Mouse (Mus musculus) kidney, postnatal 25 days (tissue): Measurements from ENCODE around the gene Rras.

Experiments
- DNase-seq, 2 experiments: peaks; one replicate each; pipeline ENCODE4 v3.0.0; 2021; ENCODE audit warnings: mixed read lengths in 2 of 2

Rras gene

DNA sequence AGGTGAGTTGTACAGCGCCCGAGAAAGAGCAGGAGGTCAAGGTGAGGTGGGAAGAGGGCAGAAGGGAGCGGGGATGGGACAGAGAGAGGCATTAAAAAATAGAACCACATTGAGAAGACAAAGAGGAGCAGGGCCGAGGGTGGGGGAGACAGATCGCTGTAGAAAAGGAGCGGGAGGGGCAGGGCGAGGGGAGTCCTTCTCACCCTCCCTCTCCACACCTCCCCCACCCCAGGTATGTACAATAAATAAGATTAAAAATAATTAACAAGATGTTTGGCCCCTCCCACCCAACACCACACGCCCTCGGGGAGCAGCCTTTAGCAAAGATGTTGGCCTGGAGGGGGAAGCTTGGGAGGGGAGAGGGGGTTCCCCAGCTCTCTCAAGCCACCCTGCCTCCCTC lies 10.0 kb downstream of the Rras start:
- no peak for DNase-seq

DNA sequence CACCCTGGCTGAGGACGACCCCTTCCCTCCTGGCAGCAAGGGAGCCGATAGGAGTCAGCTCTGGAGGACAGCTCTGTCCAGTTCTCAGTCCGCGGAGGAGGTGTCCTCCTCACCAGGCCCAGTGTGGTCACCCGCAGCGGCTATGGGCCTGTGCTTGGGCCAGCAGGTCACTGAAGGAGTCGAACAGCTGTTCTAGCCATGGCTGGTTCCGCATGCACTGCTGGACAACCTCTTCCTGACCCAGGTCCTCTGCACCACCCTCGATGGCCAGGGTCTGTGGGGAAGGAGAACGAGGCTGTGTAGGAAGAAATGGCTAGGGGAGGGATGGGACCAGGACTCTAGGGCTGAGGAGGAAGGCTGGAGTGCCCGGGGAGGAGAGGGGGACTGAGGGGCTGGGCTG lies 10.6 kb downstream of the Rras start:
- no peak for DNase-seq

DNA sequence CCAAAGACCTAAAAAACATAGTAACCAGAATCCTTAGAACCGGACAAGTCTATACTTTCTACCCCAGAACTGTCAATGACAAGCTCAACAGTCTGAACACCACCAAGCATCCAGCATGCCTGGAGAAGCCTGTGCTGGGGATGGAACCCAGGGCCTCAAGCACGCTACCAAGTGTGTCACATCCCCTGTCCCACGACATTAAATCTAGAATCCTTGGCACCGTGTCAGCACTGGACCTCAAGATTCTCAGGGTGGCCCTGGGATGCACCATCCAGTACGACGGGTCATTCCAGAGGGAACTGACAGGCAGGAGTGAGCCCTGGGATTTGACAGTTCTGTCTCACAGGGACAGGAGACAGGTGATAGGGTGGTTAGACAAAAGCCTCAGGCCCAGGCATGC lies 12.2 kb downstream of the Rras start:
- peak in 1 of 2 experiments; percentile 23 for DNase-seq

DNA sequence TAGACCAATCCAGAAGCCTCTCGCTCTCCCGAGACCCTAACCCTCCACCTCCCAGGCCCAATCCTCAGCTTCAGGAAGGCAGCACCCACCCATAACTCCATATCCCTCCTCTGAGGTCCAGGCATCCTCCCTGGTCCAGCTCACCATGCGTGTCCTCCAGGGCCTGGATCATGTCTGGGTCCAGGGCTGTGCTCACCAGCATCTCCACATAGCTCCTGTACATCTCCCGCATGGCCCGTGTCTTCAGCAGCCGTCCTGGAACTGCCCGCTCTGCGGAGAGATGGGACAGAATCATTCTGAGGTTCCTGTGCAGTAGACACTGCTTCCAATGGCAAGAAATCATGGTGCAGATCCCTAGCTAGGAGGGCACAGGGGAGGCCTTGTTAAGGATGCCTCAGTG lies 13.1 kb downstream of the Rras start:
- no peak for DNase-seq

DNA sequence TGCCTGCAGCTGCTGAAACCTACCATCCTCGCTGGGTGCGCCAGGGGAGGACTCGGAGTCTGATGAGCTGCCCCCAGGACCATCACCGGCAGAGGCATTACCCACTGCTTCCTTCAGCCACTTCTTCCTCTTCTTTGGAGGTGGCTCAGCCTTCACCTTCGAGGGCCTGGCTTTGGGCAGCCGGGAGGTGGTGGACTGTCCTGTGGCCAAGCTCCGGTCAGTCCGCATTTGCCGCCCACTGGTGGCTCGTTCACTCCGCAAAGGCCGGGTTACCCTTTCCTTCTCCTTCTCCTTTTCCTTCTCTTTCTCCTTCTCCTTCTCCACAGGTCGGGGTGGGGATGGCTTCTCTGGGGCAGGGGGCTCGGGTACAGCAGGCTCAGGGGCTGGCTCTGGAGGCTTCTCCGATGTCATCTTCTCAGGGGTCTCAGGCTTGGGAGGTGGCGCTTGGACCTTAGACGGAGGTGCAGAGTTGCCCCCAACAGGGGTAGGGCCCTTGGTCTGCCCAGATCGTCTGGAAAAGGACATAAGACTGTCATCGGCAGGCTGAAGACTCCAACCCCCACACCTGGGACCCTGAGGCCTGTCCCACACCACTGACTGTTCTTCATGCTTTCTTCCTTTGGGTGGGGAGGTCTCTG lies 16.1 kb downstream of the Rras start:
- no peak for DNase-seq

DNA sequence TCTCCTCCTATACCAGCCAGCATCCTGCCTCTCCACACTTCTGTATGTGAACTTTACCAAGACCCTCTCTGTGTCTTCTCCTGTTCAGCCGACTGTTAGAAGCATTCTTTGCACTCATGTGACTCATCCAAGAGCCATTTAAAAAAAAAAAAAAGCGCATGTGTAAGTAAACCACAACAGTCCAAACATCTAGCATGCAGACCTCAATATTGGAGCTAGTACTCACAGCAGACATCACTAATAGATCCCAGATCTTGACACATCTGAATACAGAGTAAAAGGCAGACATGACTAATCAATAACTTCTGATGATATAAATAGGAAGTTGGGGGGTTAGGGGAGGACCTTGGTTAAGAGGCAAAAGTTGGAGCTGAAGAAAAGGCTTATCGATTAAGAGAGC lies 17.9 kb downstream of the Rras start:
- no peak for DNase-seq

DNA sequence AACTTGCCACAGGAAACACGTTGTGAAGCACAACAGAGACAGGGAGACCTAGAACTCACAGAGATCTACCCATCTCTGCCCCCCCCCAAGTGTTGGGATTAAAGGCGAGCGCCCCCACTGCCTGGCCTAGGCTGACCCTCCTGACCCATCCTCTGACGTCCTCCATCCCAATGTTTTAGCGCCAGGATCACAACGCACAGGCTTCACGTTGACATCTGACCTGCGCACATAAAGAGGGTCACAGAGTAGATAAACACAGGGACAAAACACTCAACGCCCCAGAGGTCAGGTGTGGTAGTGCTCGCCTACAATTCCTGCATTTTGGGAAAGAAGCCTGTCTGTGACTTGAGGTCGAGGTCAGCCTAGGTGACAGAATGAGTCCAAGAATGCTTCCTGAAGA lies 18.9 kb downstream of the Rras start:
- DNase-seq = no peak

DNA sequence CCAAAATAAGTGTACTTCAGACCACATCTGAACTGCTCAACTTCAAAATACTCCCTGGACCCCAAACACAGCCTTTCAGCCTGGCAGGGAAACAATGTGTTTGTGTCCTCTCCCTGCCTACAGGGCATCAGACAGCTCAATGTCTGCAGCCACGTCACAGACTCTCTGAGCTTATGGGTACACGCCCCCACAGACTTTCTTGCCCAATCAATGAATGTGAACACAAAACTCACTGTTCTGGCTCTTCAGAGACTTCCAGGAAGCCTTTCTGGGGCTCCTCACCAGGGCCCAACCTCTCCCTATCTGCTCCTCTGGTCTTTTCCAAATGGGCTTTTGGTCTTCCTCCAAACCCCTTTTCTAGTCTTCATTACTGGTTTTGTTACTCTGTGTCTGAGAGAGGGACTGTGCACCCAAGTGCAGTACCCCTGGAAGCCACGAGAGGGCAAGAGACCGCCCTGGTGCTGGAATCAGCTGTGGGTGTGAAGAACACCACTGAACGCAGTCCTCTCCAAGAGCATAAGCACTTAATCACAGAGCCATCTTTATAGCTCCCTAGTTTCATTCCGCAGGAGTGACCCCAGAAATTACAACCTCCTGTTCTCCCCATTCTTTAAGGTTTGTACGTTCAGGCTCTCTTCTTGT lies 20.1 kb downstream of the Rras start:
- peak; percentile 69 to 72 for DNase-seq

DNA sequence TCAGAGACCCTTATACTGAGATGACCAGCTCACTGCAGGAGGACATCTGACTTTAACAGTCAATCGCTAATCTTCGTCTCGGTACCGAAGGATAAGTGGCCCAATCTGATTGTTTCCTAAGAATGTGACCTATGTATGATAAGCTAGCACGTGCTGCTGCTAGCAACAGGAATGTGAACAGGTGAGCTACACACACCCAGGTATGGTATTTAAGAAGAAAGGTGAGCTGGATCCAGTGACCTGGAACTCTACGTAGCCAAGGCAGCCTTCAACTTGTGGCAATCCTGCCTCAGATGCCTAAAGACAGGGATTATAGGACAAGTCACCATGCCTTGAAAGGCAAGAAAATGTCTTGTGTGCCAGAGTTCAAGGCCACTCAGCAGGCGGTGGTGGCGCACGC lies 20.6 kb downstream of the Rras start:
- DNase-seq = no peak

DNA sequence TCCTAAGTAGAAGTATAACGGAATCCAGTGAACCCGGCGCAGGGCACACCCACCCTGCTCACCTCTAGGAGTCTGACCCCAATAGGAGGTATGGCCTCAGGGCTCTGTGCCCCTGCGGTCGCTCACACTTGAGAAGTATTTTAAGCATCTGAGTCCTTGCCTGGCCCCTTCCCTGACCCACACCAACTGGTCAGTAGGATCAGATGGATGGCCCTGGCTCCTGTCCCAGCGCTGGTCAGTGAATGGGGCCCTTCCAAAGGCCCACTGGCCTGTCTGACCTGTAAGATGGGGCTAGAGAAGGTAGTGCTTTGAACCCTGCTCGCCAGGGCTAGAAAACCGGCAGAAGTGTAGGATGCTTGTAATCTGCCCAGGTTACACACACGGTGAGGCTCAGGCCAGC lies 23.1 kb downstream of the Rras start:
- no peak for DNase-seq

DNA sequence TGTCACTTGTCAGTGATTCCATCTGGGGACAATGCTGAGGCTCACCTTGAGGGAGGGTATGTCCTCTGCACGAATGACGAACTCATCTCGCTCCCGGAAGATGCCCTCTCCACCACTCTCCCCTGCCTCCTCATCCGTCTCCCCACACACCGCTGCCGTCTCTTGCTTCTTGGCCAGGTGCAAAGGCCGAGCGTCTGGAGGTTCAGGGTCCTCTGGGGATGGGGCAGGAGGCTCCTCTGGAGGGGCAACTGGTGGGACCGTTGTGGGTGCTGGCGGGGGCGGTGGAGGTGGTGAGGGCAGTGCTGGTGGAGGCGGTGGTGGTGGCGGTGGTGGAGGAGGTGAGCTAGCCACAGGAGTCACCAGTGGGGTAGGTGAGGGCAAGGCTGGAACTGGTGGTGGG lies 25.5 kb downstream of the Rras start:
- no peak for DNase-seq

DNA sequence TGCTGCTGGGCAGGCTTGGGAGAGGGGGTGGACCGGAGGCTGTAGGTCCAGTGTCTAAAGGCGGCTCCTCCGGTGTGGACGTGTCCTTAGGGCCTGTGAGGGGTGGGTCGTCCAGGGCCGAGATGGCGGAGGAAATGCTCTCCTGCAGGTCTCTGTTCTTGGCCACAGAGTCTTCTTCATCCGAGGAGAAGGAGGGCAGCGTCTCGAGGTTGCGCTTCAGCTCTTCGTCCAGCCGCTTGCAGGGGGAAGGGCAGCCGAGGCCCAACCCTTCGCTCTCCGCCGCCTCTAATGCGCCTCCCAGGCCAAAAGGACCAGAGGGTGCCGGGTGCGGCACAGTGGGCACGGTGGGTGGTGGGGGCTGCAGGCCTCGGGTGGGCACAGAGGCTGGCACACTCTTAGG lies 28.0 kb downstream of the Rras start:
- no peak for DNase-seq

DNA sequence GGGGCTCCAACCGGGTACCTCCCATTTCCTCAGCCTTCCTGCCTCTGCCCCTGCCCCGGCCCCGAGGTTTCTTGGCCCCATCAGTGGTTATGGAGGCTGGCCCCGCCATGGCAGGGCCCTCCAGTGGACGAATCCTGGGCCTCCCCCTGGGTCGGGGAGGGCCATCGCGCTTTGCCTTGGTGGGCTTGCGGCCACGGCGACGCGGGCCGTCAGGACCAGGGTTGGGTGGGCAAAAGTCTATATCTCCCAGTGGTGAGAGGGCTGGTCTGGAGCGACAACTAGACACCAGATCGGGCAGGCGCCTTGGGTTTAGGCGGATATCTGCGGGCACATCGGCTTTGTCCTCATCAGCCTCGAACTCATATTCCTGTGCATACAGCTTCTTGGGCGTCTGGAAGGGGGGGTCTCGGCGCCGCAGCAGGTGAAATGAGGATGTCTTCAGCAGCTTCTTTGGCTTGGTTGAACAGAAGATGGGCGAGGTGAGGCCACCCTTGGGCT lies 29.1 kb downstream of the Rras start:
- DNase-seq = no peak

DNA sequence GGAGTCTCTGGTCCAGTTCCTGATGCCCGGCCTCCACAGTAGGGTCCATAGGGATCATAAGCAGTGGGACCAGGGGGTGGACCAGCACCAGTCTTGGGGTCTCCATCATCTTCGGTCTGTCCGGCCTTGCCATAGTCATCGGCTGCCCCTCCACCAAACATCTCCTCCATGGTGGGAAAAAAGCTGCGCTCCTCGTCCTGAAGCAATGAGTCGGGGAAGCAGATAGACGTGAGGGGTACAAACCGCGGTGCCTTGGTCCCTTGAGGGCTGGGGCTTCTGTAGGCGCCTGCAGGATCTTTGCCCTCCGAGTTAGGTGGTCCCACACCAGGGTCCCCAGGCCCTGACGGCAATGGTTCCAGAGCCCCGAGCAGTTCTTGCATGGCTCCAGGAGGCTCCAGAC lies 29.7 kb downstream of the Rras start:
- no peak for DNase-seq

DNA sequence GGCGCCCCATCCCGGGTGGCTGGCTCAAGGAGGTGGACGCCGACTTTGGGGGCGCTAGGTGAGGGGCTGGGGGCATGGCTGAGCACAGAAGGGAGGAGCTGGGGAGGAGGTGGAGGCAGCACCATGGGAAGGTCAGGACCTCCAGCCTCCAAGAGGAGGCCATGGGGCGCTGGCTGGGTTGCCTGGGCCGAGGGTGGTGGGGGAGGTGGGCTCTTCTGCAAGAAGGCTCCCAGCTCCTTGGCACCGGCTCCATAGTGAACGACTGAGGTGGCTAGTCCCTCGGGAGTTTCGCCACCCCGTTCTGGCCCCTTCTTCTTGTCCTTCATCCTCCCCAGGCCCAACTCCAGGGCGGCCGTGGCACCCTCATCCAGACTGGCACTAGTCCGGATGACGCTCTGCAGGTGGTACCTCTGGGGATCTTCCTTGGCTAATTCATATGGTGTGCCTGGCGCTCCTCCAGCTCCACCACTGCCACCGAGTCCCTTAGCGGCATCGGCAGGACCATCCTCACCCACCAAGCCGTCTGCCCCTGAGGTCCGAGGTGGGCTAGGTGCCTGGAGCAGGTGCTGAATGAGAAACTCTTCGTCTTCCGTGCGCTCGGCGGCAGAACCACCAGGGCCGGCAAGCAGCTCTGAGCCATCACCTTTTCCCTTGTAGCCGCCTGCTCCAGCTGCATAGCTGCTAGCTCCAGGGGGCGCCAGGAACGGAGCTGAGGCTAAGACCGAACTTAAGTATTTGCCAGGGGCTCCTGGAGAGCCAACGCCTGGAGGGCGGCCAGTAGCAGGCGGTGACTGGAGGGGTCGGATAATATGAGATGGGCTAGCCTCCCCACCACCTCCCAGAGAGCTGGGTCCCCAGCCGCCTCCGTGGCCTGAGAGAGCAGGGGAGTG lies 30.5 kb downstream of the Rras start:
- DNase-seq = peak in 1 of 2 experiments; percentile 37

DNA sequence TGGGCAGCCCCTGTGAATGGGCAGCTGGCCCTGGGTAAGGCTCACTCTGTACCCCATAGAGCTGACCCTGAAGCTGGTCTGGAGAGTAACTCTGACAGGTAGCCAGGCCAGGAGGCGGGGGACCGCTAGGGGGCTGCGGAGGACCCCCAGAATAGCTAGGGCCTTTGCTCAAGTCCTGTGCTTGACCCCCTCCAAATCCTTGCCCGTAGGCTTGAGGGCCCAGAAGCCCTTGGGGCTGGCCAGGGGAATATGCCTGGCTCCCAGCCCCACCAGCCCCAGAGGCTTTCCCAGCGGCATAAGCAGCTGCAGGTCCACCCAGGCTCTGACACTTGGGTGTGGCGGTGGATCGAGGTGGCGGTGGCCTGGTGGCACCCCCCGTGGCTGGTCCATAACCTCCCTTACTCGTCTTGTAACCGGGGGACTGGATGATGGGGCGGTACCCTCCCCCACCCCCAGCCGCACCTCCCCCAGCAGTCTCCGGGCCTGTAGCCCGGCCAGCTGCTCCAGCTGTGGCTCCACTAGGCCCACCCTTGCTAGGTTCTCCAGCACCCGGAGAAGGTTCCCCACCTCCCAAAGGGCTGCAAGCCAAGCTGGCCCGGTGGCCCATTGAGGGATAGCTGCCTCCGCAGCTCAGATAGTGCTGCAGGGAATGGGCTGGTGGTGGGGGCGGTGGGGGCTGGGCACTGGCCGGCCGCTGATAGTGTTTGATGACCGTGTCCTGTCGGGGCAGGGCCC lies 31.3 kb downstream of the Rras start:
- DNase-seq = no peak

DNA sequence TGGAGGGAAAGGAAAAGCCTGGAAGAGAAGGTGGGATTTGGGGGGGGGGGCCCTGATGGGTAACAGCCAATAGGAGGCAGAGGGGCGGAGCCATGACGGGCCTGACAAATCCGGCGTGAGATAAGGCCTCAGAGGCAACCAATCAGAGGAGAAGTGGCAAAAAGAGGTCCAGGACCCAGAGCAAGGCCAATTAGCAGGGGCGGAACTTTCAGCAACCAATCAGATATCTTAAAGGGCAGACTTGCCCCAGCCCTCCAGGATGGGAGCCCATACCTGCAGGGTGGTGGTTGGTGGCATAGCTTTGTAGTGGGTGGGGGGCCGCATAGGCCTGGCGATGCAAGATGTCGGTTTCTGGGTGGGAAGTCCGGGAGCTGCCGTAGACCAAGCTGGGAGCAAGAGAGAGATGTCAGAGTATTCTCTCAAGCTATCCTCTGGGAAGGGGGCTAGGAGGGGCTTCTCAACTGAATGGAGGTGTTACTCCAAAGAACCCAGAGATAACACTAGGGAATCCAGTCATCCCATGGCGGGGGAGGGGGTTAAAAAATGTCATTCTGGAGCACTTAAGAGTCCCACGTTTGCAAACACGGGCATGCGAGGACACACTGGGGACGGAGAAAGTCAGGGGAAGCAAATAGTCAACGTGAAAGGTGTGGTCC lies 33.3 kb downstream of the Rras start:
- DNase-seq = peak; percentile 79 to 88

DNA sequence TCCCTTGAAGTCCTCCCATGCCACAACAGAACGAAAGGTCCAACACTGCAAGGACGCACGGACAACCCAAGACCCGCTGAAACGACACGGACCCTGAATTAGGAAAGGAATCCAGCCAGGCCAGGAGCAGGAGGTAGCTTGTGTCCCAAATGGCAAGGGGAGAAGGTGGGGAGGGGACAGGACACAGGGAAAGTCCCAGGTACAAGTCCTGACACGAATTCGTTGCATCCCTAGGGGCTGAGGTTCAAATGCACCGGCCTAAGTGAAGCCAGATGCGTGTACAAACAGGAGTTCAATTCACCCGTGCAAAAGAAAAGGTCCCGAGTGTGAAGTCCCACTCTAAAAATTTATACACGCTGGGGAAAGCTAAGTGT lies 33.8 kb downstream of the Rras start:
- peak in 1 of 2 experiments; percentile 35 for DNase-seq

DNA sequence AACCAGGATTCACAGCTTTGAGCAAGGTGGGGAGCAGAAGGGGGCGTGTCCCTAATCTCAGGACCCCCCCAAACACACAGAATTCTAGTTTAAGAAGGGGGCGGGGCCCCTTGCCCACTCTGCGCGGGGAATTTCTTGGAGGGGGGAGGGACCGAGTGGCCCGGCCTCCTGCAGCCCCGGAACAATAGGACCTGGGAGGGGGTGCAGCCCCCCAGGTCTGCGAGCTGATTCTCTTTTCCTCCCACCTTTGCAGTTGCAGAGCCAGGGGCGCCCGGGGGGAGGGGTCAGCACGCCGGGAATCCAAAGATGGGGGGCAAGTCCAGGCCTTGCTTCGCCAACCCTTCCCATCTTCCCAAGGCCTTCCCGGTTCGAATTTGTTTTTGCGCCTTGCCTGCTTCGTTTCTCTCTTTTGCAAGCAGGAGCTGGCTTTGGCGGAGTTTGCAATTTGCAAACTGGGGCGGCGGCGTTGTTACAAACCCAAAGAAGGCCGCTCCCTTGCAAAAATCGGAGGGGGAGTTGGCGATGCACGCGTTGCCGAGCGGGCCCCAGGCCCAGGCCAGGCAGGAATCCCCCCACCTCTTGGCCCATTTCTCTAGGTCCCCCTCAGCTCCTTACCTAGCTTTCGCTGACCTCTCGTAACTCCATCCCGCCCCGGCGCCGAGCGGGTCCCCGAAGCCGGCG lies 34.6 kb downstream of the Rras start:
- peak; percentile 32 to 68 for DNase-seq

DNA sequence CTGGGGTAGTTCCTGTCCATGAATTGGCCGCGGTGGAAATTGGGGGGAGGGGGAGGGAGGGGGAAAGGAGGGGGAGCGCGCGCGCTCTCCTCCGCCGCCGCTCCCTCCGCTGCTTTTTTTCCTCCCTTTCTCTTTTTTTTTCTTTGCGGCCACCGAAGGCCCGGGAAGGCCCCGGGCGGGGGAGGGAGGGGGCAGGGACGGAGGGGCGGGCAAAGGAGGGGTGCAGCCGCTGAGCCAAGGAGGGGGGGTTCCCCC lies 35.0 kb downstream of the Rras start, which contains the start of gene Prr12:
Gene Prr12 (minus strand): TSS at position 20 of the 255 bp plus-strand sequence.
- DNase-seq = no peak

DNA sequence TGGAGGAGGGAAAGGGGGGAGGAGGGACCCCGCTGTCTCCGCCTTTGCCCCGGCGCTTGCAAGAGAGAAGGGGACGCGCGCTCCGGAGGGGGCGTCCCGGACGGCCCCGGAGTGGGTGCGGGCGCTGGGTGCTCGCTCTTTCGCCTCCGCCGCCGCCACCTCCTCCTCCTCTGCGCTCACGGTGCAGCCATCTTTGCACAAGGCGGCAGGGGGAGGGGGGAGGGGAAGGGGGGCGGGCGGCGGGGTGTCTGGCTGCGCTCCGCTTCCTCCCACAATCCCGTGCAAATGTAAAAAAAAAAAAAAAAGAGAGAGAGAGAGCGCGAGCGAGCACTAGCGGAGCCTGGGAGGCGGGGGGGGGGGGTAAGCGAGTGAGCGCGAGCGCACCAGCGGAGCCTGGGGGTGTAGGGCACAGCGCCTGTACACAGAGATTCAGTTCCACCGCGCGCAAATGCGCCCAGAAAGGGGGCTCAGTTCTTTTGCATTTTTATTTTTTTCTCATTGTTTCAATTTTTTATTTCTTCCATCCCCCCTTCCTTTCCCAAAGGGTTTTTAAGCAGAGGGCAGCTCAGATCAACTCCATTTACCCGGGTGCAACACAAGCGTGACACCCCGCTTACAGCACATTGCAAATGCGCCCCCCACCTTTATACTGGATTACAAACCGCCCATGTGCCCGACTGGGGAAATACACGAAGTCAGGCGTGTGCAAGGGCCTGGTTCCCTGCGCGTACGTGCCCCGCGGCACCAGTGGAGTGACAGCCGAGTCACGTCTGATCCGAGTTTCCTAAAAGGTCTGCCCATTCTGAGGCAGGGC lies 35.6 kb downstream of the Rras start:
- peak; percentile 66 to 85 for DNase-seq
